Mouse (Mus musculus): ENCODE measurements around the gene Diexf. TPM values are rescaled to one million over a fixed set of nuclear protein-coding genes. Genes with fewer than 3 reads are reported as not detected.

The Diexf gene
- polyA plus RNA-seq, 1 experiment from 2014 or later = 13.9 TPM

GRCm38 (mm10) chr1:193093596-193093995 is 36.5 kb downstream of the Diexf start:
- no peak overlapping the region for H3K9ac ChIP-seq (replicated peaks; ENCODE audit: low read depth, low read length)
- no peak overlapping the region for H3K4me2 ChIP-seq (ENCODE audit: low read length)
- H3K4me3 ChIP-seq (replicated peaks; ENCODE audit: low read length) = no peak overlapping the region
- no peaks in the 10 kb centered on the region for H3K27me3 ChIP-seq (replicated peaks; ENCODE audit: control insufficient read depth, insufficient read depth, low read length)
- 88% methylated on average over 3 of the region's 3 CpGs for WGBS
- peaks cover 14% of the 10 kb centered on the region for H3K4me1 ChIP-seq (replicated peaks; ENCODE audit: control insufficient read depth, insufficient read depth, low read length)
- no peak overlapping the region for H3K27ac ChIP-seq (ENCODE audit: low read length)
- no peaks in the 10 kb centered on the region for H3K9me3 ChIP-seq (ENCODE audit: control insufficient read depth, low read length)
- no peaks in the 10 kb centered on the region for H3K36me3 ChIP-seq (ENCODE audit: control insufficient read depth, insufficient read depth)
- ATAC-seq = no peak

- H3K9ac ChIP-seq (replicated peaks; ENCODE audit: low read depth, low read length) = no peak overlapping the region
- ATAC-seq = no peak
- no peaks in the 10 kb centered on the region for H3K9me3 ChIP-seq (ENCODE audit: control insufficient read depth, low read length)
- H3K4me3 ChIP-seq (replicated peaks; ENCODE audit: low read length) = no peak overlapping the region
- H3K36me3 ChIP-seq (ENCODE audit: control insufficient read depth, insufficient read depth) = no peaks in the 10 kb centered on the region
- H3K27me3 ChIP-seq (replicated peaks; ENCODE audit: control insufficient read depth, insufficient read depth, low read length) = no peaks in the 10 kb centered on the region
- H3K4me1 ChIP-seq (replicated peaks; ENCODE audit: control insufficient read depth, insufficient read depth, low read length) = peaks cover 14% of the 10 kb centered on the region
- H3K4me2 ChIP-seq (ENCODE audit: low read length) = no peak overlapping the region
- WGBS = 79% methylated on average over 1 of the region's 1 CpGs
- H3K27ac ChIP-seq (ENCODE audit: low read length) = no peak overlapping the region
These were observed 37.3 kb downstream of the Diexf start for GRCm38 (mm10) chr1:193092771-193093170.

GRCm38 (mm10) chr1:193090894-193091293 is 39.2 kb downstream of the Diexf start:
- Histone ChIP-seq H3K9ac (replicated peaks; ENCODE audit: low read depth, low read length) (no peak overlapping the region), H3K27me3 (replicated peaks; ENCODE audit: control insufficient read depth, insufficient read depth, low read length) (no peaks in the 10 kb centered on the region), H3K27ac (ENCODE audit: low read length) (no peak overlapping the region), H3K4me3 (replicated peaks; ENCODE audit: low read length) (no peak overlapping the region), H3K4me1 (replicated peaks; ENCODE audit: control insufficient read depth, insufficient read depth, low read length) (peaks cover 17% of the 10 kb centered on the region), H3K9me3 (ENCODE audit: control insufficient read depth, low read length) (no peaks in the 10 kb centered on the region), H3K4me2 (ENCODE audit: low read length) (0 out of 2 replicates have a peak overlapping the region, but pooled peaks have one; percentile 8), H3K36me3 (ENCODE audit: control insufficient read depth, insufficient read depth) (no peaks in the 10 kb centered on the region)
- WGBS = 80% methylated on average over 11 of the region's 11 CpGs
- no peak for ATAC-seq

- Histone ChIP-seq H3K9me3 (ENCODE audit: control insufficient read depth, low read length) (no peaks in the 10 kb centered on the region), H3K36me3 (ENCODE audit: control insufficient read depth, insufficient read depth) (no peaks in the 10 kb centered on the region), H3K27me3 (replicated peaks; ENCODE audit: control insufficient read depth, insufficient read depth, low read length) (no peaks in the 10 kb centered on the region), H3K4me3 (replicated peaks; ENCODE audit: low read length) (no peak overlapping the region), H3K9ac (replicated peaks; ENCODE audit: low read depth, low read length) (no peak overlapping the region), H3K27ac (ENCODE audit: low read length) (no peak overlapping the region), H3K4me1 (replicated peaks; ENCODE audit: control insufficient read depth, insufficient read depth, low read length) (peaks cover 17% of the 10 kb centered on the region), H3K4me2 (ENCODE audit: low read length) (peak overlapping the region; percentile 8; the same call in 1 of the 2 replicates)
- 23% methylated on average over 18 of the region's 18 CpGs for WGBS
- peak; percentile 60 for ATAC-seq
These were observed 39.7 kb downstream of the Diexf start for GRCm38 (mm10) chr1:193090211-193090871.

GRCm38 (mm10) chr1:193089683-193090082 is 40.4 kb downstream of the Diexf start:
- Histone ChIP-seq H3K36me3 (ENCODE audit: control insufficient read depth, insufficient read depth) (no peaks in the 10 kb centered on the region), H3K4me3 (replicated peaks; ENCODE audit: low read length) (no peak overlapping the region), H3K27ac (ENCODE audit: low read length) (no peak overlapping the region), H3K4me2 (ENCODE audit: low read length) (no peak overlapping the region), H3K9ac (replicated peaks; ENCODE audit: low read depth, low read length) (no peak overlapping the region), H3K27me3 (replicated peaks; ENCODE audit: control insufficient read depth, insufficient read depth, low read length) (no peaks in the 10 kb centered on the region), H3K4me1 (replicated peaks; ENCODE audit: control insufficient read depth, insufficient read depth, low read length) (peaks cover 17% of the 10 kb centered on the region), H3K9me3 (ENCODE audit: control insufficient read depth, low read length) (no peaks in the 10 kb centered on the region)
- peak; percentile 27; the same call in 1 of the 2 replicates for ATAC-seq
- WGBS = 78% methylated on average over 3 of the region's 3 CpGs

GRCm38 (mm10) chr1:193089211-193089610 is 40.9 kb downstream of the Diexf start:
- Histone ChIP-seq H3K9me3 (ENCODE audit: control insufficient read depth, low read length) (no peaks in the 10 kb centered on the region), H3K4me2 (ENCODE audit: low read length) (no peak overlapping the region), H3K9ac (replicated peaks; ENCODE audit: low read depth, low read length) (no peak overlapping the region), H3K36me3 (ENCODE audit: control insufficient read depth, insufficient read depth) (no peaks in the 10 kb centered on the region), H3K4me3 (replicated peaks; ENCODE audit: low read length) (no peak overlapping the region), H3K27ac (ENCODE audit: low read length) (no peak overlapping the region), H3K27me3 (replicated peaks; ENCODE audit: control insufficient read depth, insufficient read depth, low read length) (no peaks in the 10 kb centered on the region), H3K4me1 (replicated peaks; ENCODE audit: control insufficient read depth, insufficient read depth, low read length) (peaks cover 17% of the 10 kb centered on the region)
- 75% methylated on average over 6 of the region's 6 CpGs for WGBS
- no peak for ATAC-seq

GRCm38 (mm10) chr1:193086842-193087476 is 43.1 kb downstream of the Diexf start:
- WGBS = 63% methylated on average over 9 of the region's 9 CpGs
- ATAC-seq = no peak
- Histone ChIP-seq H3K4me2 (ENCODE audit: low read length) (no peak overlapping the region), H3K27ac (ENCODE audit: low read length) (no peak overlapping the region), H3K9me3 (ENCODE audit: control insufficient read depth, low read length) (no peaks in the 10 kb centered on the region), H3K4me3 (replicated peaks; ENCODE audit: low read length) (no peak overlapping the region), H3K27me3 (replicated peaks; ENCODE audit: control insufficient read depth, insufficient read depth, low read length) (no peaks in the 10 kb centered on the region), H3K9ac (replicated peaks; ENCODE audit: low read depth, low read length) (no peak overlapping the region), H3K36me3 (ENCODE audit: control insufficient read depth, insufficient read depth) (no peaks in the 10 kb centered on the region), H3K4me1 (replicated peaks; ENCODE audit: control insufficient read depth, insufficient read depth, low read length) (peaks cover 27% of the 10 kb centered on the region)

- Histone ChIP-seq H3K27me3 (replicated peaks; ENCODE audit: control insufficient read depth, insufficient read depth, low read length) (no peaks in the 10 kb centered on the region), H3K36me3 (ENCODE audit: control insufficient read depth, insufficient read depth) (no peaks in the 10 kb centered on the region), H3K9ac (replicated peaks; ENCODE audit: low read depth, low read length) (no peak overlapping the region), H3K4me3 (replicated peaks; ENCODE audit: low read length) (no peak overlapping the region), H3K4me2 (ENCODE audit: low read length) (no peak overlapping the region), H3K4me1 (replicated peaks; ENCODE audit: control insufficient read depth, insufficient read depth, low read length) (peaks cover 27% of the 10 kb centered on the region), H3K9me3 (ENCODE audit: control insufficient read depth, low read length) (no peaks in the 10 kb centered on the region), H3K27ac (ENCODE audit: low read length) (no peak overlapping the region)
- ATAC-seq = no peak
- WGBS = 76% methylated on average over 4 of the region's 4 CpGs
These were observed 43.8 kb downstream of the Diexf start for GRCm38 (mm10) chr1:193086111-193086841.

- no peak overlapping the region for H3K4me3 ChIP-seq (replicated peaks; ENCODE audit: low read length)
- peaks cover 24% of the 10 kb centered on the region for H3K4me1 ChIP-seq (replicated peaks; ENCODE audit: control insufficient read depth, insufficient read depth, low read length)
- H3K27ac ChIP-seq (ENCODE audit: low read length) = no peak overlapping the region
- H3K9ac ChIP-seq (replicated peaks; ENCODE audit: low read depth, low read length) = no peak overlapping the region
- WGBS = 77% methylated on average over 5 of the region's 5 CpGs
- H3K27me3 ChIP-seq (replicated peaks; ENCODE audit: control insufficient read depth, insufficient read depth, low read length) = no peaks in the 10 kb centered on the region
- no peaks in the 10 kb centered on the region for H3K36me3 ChIP-seq (ENCODE audit: control insufficient read depth, insufficient read depth)
- ATAC-seq = no peak
- no peaks in the 10 kb centered on the region for H3K9me3 ChIP-seq (ENCODE audit: control insufficient read depth, low read length)
- no peak overlapping the region for H3K4me2 ChIP-seq (ENCODE audit: low read length)
These were observed 44.5 kb downstream of the Diexf start for GRCm38 (mm10) chr1:193085541-193086020.

Data from forebrain, embryonic 16.5 days (tissue).